Mouse (Mus musculus): Measurements from ENCODE around the gene Exoc6.

DNA sequence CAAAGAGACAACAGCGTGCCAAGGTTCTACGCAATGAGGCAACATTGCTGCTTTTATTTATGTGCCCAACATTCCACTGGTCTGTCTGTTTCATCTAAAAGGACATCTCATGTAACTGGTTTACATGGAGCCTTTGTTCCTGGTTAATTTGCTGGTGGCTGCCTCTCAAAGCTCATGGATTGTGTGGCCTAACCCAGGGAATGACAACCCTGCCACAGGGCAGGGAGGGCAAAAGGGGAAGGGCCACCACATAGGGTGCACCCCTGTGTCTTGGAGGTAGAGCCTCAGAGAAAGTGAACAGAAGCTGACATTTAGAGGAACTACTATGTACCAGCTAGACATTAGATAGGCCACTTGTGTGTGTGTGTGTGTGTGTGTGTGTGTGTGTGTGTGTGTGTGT lies 177.1 kb downstream of the Exoc6 start:
- TF ChIP-seq CTCF (IDR thresholded peaks at IDR 0.05; ENCODE audit: extremely low read depth, insufficient read depth, low read length), result no peak
- no peak for TF ChIP-seq POLR2A (IDR thresholded peaks at IDR 0.05; ENCODE audit: extremely low read depth, insufficient read depth, low read length)

Measured in cortical plate, adult 2 months (tissue).